Mouse (Mus musculus) activated CD4-positive, CD25-positive, alpha-beta regulatory T cell, adult 4 months (primary cell): ENCODE results near the gene Syt16. TPM values are rescaled to one million over a fixed set of nuclear protein-coding genes. Genes with fewer than 3 reads are reported as not detected.

Experiments
- ATAC-seq: one replicate; pipeline ENCODE4 v1.8.0; 2017
- polyA plus RNA-seq, 2 experiments: library from polyadenylated mRNA; unstranded; fragments of 100-300 nt; shearing (Covaris generic); gene quantifications; one replicate each; pipeline ENCODE4 v1.2.1; 2017

The Syt16 gene
- polyA plus RNA-seq, 2 experiments from 2014 or later: not detected

DNA sequence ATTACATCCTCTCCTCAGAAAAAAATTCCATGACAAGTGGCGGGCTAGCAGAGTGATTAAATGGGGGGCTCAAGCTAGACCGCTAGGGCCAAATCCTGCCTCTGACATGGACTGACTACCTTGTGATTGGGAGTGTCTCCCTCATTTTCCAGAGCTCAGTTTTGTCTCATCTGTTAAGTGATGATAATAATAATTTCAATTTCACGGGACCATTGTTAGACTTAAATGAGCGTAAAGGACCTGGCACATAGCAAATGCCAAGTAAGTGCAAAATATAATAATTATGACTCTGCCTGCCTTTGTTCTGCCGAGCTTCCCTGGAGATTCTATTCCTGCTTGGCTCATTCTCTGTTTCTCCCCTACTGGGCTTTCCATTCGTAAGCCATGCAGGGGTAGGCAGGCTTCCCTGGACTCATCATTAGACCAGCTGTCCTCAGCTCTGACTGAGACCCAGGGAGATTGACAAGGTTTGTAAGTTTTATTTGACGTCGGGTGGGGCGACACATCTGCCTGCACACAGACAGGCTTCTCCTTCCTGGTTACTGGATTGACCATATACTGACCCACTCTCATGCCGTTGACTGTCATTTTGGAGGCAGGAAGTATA, 112.1 kb downstream of the Syt16 start:
- ATAC-seq: no peak

DNA sequence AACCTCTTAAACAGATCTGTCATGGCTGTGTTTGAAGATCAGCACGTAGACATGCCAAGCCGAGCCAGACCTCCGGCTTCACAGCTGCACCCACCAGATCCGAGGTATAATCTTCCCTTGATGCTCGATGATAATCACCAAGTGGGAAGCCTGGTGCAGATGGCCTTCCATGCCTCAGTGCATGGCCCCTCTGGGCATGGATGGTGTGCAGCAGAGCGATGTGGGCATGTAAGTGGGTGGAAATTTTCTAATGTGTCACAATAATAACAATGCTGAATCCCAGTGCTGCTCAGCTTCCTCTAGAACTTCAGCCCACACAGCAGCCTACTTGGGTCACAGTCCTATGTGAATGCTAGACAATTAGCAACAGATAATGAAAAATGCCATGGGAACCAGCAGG, 119.4 kb downstream of the Syt16 start:
- ATAC-seq: no peak

DNA sequence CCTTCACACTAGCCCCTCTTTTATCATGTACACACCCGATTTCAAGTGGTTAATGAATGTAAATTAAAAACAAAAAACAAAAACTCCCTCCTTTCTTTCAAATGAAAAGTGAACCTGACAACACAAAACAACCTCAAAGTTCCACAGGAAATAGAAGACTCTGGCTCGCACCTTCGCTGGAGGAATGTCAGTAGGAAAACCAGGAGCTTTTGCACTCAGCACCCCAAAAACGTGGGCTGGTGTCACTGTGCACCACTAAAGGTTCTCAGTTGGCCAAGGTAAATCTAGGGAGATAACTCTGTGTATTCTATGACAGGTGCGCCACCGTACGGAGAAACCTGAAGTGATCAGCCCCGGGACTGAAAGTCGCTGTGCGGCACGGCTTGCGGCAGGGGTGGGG, 128.3 kb downstream of the Syt16 start:
- no peak for ATAC-seq

- ATAC-seq: no peak
Measured at GRCm38 (mm10) chr12:74128229-74128628, 130.8 kb downstream of the Syt16 start.

DNA sequence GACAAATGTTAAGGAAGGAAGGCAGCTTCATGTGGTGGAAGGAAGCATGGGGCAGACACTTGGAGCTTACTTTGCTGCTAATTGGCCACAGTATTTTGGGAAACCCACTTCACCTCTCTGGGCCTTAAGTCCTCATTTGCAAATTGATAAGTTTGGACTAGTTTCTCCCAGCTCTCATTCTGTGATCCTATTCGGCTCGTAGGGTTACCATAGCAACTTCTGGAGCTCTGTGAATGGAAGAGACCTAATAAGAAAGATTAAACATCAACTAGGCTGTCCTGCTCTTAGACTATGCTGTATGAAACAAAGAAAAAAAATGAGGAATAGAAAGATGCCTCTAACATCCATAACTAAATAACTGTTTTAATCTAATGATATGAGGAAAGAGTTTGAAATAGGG, 134.3 kb downstream of the Syt16 start:
- no peak for ATAC-seq

GRCm38 (mm10) chr12:74142147-74142546, 144.7 kb downstream of the Syt16 start:
- no peak for ATAC-seq

- no peak for ATAC-seq
Measured at GRCm38 (mm10) chr12:74144385-74144784, 146.9 kb downstream of the Syt16 start.

DNA sequence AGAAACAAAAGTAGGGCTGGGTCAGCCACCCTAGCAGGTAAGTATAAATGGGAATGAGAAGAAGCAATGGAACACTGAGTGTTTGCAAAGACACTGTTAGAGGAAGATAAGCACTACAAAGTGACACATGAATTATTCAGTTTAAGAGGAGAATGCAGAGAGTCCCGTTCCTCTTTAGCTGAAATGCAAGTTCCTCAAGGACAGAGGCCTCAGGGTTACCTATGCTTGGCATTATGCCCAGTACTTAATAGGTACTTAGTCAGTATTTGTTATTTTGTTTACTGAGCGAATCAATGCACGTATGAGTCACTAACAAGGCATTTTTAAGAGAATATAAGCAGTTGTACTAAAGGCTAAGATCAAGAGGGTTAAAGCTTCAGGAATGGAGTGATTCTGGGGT, 163.3 kb downstream of the Syt16 start:
- ATAC-seq: no peak

GRCm38 (mm10) chr12:74163080-74163479, 165.6 kb downstream of the Syt16 start:
- no peak for ATAC-seq

DNA sequence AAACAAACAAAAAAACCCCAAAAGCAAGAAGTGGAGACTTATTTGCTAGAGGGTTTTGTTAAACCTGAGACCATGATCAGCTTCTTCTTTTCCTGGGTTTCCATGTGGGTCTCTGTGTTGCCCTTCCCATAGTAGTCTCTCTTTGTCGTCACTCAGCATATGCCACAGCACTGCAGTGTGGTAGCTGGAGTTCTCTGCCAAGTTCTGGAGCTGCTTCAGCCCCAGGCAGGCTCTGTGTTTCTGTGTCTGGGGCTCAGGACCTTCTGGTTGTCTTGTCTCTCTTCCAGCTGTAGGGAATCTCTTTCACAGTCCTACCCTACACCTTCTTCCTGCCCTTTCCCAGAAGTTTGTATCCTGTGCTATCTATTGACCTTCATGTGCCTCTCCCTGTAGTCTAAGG, 173.8 kb downstream of the Syt16 start:
- no peak for ATAC-seq

DNA sequence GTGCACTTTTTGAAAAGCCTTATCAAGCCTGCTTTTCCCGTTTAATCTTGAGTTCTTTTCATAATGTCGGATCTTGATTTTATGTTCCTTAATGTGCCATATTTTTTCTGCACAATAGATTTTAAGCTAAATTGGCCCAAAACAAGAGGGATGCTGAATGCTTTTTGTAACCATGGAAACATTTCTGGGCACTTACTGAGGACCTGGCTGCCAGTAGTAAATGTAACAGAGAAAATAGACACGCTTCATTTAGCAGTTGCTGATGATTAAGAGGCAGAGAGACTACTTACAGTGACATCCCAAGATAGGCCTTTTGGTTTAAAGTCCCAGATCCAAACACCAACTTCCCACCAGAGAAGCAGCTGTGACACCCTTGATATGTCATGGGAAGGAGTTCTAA, 176.4 kb downstream of the Syt16 start:
- ATAC-seq: no peak

DNA sequence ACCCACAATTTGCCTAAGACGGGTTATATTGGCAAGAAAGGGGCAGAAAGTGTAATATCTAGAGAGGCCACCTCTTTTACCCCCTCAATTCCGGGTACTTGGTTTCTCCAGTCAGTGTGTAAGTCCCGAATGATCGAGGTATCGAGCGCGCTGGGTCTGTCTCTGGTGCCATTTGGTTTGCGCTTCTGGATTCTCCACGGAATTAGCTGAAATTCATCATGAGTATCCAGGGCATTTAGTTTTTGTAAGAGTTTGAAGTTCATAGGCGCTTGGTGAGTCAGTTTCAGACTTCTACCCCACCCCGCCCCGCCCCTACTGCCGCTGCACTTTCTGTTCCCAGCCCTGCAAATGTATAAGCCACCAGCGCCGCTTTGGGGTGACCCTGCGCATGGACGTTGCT, 187.1 kb downstream of the Syt16 start:
- ATAC-seq: no peak

- no peak for ATAC-seq
Measured at GRCm38 (mm10) chr12:74188243-74188785, 190.9 kb downstream of the Syt16 start.

- no peak for ATAC-seq
Measured at GRCm38 (mm10) chr12:74188815-74189214, 191.4 kb downstream of the Syt16 start.

DNA sequence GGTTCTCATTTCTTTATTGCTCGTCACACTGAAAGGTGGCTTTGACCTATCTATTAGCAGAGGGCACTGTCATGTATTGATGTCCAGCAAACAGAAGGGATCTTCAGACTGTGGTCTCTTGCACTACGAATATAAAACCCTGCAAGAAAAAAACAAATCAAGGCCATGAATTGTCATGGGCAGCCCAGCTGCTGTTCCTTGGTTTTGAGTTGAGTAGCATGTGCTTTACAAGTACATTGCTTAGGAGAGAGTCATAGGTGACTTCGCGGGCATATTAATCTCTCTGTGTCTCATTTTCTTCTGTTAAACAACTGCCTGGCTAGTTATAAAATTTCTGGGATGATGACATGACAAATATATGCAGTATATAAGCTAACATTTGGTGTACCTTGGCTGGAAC, 192.4 kb downstream of the Syt16 start:
- ATAC-seq: no peak

GRCm38 (mm10) chr12:74190297-74190696, 192.8 kb downstream of the Syt16 start:
- ATAC-seq: no peak

DNA sequence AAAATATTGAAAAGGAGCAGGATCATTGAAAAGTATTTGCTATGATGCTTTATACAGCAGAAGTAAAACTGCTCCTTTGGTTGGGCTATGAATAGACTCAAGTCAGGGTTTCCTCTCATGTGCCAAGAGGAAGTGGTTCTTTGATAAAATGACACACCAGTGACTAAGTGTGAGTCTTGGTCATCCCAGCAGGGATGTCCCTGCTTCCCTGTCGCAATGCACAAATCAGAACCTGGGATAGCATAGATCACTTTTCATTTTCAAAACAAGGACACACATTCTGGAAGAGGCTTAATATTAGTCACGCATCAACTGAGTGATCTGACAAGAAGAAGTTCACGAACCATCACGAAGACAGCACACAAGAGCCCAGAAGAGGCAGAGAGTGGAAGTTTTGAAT, 195.1 kb downstream of the Syt16 start:
- ATAC-seq: no peak

DNA sequence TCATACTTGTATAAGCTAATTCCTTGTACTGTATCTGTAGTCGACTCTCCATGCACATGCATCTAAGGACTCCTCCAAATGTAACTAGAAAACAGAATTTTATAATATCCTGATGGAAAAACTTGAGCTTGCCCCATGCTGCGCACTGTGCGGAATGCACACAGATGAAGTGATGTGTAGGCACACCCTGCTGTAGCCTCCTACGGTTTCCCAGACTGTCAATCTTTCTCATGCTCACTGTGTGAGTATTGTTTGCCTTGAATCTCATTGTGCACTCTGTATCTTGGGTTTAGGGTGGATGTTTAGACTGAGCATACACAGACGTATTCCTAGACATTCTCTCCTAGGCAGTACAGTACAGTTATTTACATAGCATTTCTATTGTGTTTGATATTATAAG, 203.9 kb downstream of the Syt16 start:
- ATAC-seq: no peak

GRCm38 (mm10) chr12:74202431-74203042, 205.1 kb downstream of the Syt16 start:
- ATAC-seq: no peak

GRCm38 (mm10) chr12:74212156-74212555, 214.7 kb downstream of the Syt16 start:
- no peak for ATAC-seq

DNA sequence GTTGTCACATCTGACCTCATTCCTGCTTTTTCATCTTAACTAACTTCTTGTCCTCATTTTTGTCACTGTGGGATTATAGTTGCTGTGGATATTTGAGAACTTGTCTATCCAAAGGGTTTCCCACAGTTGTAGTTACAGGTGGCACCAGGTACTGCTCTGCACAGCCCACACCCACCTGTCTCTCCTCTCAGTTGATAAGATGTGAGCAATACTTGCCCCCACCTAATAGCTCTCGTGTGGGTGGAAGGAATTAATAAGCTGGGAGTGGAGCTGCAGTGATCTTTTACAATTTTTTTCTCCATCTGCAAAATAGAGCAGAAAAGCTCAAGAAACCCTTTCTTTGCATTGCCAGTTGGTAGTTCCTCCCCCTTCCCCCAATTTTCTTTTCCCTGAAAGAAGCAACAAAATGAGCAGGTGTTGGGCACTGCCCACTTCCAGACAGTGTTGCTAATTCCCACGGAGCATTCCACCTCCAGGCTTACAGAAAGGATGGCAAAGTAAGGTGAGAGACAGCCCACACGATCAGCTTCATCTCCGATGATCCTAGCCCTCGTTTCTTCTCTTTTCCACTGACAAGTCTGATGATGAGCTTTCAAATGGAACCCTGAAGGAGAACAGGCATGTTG, 218.8 kb downstream of the Syt16 start:
- ATAC-seq: no peak

DNA sequence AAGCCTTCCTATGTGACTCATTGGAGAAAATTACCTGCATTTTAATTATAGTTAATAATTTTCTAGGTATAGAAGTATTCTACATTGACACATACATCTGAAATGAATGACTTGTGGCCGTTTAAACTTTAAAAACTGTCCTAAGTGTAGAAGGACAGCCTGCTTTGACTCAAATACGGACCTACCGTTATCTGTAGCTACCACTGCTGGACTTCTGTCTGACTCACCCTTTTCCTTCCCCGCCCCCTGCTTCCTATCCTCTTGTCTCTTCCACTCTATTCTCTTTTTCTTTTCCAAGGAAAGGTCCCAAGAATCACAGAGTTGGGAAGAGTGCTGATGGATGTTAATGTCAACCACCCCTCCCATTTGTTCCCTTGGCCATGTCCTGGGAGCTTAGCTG, 222.4 kb downstream of the Syt16 start:
- no peak for ATAC-seq

DNA sequence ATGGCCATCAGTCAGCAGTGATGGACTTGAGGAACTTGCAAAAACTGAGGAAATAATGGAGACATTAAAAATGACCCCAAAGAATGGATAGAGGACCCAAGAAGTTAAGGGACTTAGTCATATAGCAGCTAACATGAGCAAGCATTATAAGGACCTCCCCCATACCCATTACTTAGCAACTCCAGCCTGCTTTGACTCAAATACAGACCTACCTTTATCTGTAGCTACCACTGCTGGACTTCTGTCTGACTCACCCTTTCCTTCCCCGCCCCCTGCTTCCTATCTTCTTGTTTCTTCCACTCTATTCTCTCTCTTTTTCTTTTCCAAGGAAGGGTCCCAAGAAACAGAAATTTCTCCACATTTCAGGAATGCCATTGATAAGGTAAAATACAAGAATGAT, 223.2 kb downstream of the Syt16 start:
- ATAC-seq: no peak

GRCm38 (mm10) chr12:74230808-74231207, 233.3 kb downstream of the Syt16 start:
- no peak for ATAC-seq
